Mouse (Mus musculus) liver, adult (tissue): ENCODE results near the gene Dync1h1.

ENCODE experiments used
- GATA4 ChIP-seq: IDR thresholded peaks from 2 replicates; pipeline ENCODE4 v1.6.1; 2014; ENCODE audit warnings: mild to moderate bottlenecking, low read length; ENCODE audit not compliant: insufficient replicate concordance

The Dync1h1 gene

GRCm38 (mm10) chr12:110601241-110602218 lies at the start of gene Dync1h1:
TSS of gene Dync1h1 (plus strand) at chr12:110601452.
- no peak for TF ChIP-seq GATA4

- TF ChIP-seq GATA4, result no peak
These were observed 49.1 kb upstream of the Dync1h1 start for GRCm38 (mm10) chr12:110552113-110552512.

- no peak for TF ChIP-seq GATA4
These were observed 47.9 kb upstream of the Dync1h1 start for GRCm38 (mm10) chr12:110553362-110553761.

- TF ChIP-seq GATA4, result no peak
These were observed 45.6 kb upstream of the Dync1h1 start for GRCm38 (mm10) chr12:110555536-110556240.

- no peak for TF ChIP-seq GATA4
These were observed 44.2 kb upstream of the Dync1h1 start for GRCm38 (mm10) chr12:110556861-110557628.

GRCm38 (mm10) chr12:110558175-110558574 lies 43.1 kb upstream of the Dync1h1 start:
- no peak for TF ChIP-seq GATA4

- TF ChIP-seq GATA4, result no peak
These were observed 37.9 kb upstream of the Dync1h1 start for GRCm38 (mm10) chr12:110563383-110563782.

GRCm38 (mm10) chr12:110564848-110565247 lies 36.4 kb upstream of the Dync1h1 start:
- no peak for TF ChIP-seq GATA4

GRCm38 (mm10) chr12:110566366-110566765 lies 34.9 kb upstream of the Dync1h1 start:
- no peak for TF ChIP-seq GATA4

- TF ChIP-seq GATA4, result no peak
These were observed 30.2 kb upstream of the Dync1h1 start for GRCm38 (mm10) chr12:110571050-110571449.

- TF ChIP-seq GATA4, result no peak
These were observed 28.9 kb upstream of the Dync1h1 start for GRCm38 (mm10) chr12:110572351-110572750.

- no peak for TF ChIP-seq GATA4
These were observed 27.6 kb upstream of the Dync1h1 start for GRCm38 (mm10) chr12:110573635-110574034.

GRCm38 (mm10) chr12:110575926-110576325 lies 25.3 kb upstream of the Dync1h1 start:
- no peak for TF ChIP-seq GATA4

GRCm38 (mm10) chr12:110578333-110578732 lies 22.9 kb upstream of the Dync1h1 start:
- TF ChIP-seq GATA4, result no peak

- no peak for TF ChIP-seq GATA4
These were observed 12.6 kb upstream of the Dync1h1 start for GRCm38 (mm10) chr12:110588622-110589021.
